ENCODE assay signal across 8 mouse cellular contexts in genomic region chr3:135521963-135522362, GRCm38 (mm10). TPM values are rescaled to one million over a fixed set of nuclear protein-coding genes. Genes with fewer than 3 reads are reported as not detected.
DNase-seq lines count a peak whose midpoint lies in the region; ATAC-seq and TF ChIP-seq lines count a peak whose summit lies in the region.

No protein-coding gene starts in this region.

- TF ChIP-seq POLR2A in bone marrow macrophage, adult 2 months (IDR thresholded peaks at IDR 0.05; ENCODE audit: borderline replicate concordance, low read depth, low read length) = no peak

- TF ChIP-seq CTCF in E14TG2a.4 (conservative IDR thresholded peaks at IDR 0.05; ENCODE audit: low read length) = no peak
- TF ChIP-seq CTCF in bone marrow macrophage, adult 2 months (IDR thresholded peaks at IDR 0.05; ENCODE audit: low read depth, low read length) = no peak

- no peak overlapping the region for H3K4me2 ChIP-seq in forebrain, embryonic 13.5 days
- H3K4me2 ChIP-seq in forebrain, embryonic 15.5 days (replicated peaks) = no peak overlapping the region

- peak overlapping the region; percentile 98 for H3K27ac ChIP-seq in bone marrow macrophage, adult 2 months (ENCODE audit: insufficient read depth, low read depth, low read length)
- H3K27ac ChIP-seq in forebrain, embryonic 13.5 days = no peak overlapping the region
- H3K27ac ChIP-seq in forebrain, embryonic 15.5 days (replicated peaks) = no peak overlapping the region

- peaks cover 37% of the 10 kb centered on the region for H3K36me3 ChIP-seq in E14TG2a.4 (ENCODE audit: insufficient read depth, low read length)
- no peaks in the 10 kb centered on the region for H3K36me3 ChIP-seq in forebrain, embryonic 13.5 days (ENCODE audit: poor library complexity, severe bottlenecking)
- H3K36me3 ChIP-seq in forebrain, embryonic 15.5 days = no peaks in the 10 kb centered on the region

- DNase-seq in heart, adult 8-10 months (ENCODE audit: low spot score) = peak; percentile 95
- peak; percentile 71 for DNase-seq in kidney, postnatal 14 days

- no peaks in the 10 kb centered on the region for H3K9me3 ChIP-seq in E14TG2a.4 (ENCODE audit: low read length)
- no peaks in the 10 kb centered on the region for H3K9me3 ChIP-seq in forebrain, embryonic 13.5 days (replicated peaks)
- no peaks in the 10 kb centered on the region for H3K9me3 ChIP-seq in forebrain, embryonic 15.5 days

- H3K27me3 ChIP-seq in E14TG2a.4 (ENCODE audit: insufficient read depth, low read length) = no peaks in the 10 kb centered on the region
- H3K27me3 ChIP-seq in forebrain, embryonic 13.5 days = no peaks in the 10 kb centered on the region
- H3K27me3 ChIP-seq in forebrain, embryonic 15.5 days = no peaks in the 10 kb centered on the region

- ATAC-seq in monocyte, adult 5-6 weeks (replicated peaks; ENCODE audit: insufficient number of reproducible peaks, low FRiP score, low TSS enrichment, poor library complexity, severe bottlenecking) = 0 out of 2 replicates have a peak, but pooled peaks have one; percentile 12
- ATAC-seq in CD4-positive, CD25-positive, alpha-beta regulatory T cell, adult 4 months = no peak
- ATAC-seq in forebrain, embryonic 13.5 days = no peak
- no peak for ATAC-seq in forebrain, embryonic 15.5 days (replicated peaks)

- H3K9ac ChIP-seq in forebrain, embryonic 13.5 days = no peak overlapping the region
- no peak overlapping the region for H3K9ac ChIP-seq in forebrain, embryonic 15.5 days (replicated peaks)

- 74% methylated on average over 4 of the region's 4 CpGs for WGBS in forebrain, embryonic 13.5 days
- WGBS in forebrain, embryonic 15.5 days = 77% methylated on average over 4 of the region's 4 CpGs

- peaks cover 69% of the 10 kb centered on the region for H3K4me1 ChIP-seq in E14TG2a.4 (replicated peaks; ENCODE audit: low read depth, low read length)
- peaks cover 59% of the 10 kb centered on the region for H3K4me1 ChIP-seq in bone marrow macrophage, adult 2 months (ENCODE audit: control insufficient read depth, insufficient read depth, low read length)
- H3K4me1 ChIP-seq in forebrain, embryonic 13.5 days = peaks cover 6% of the 10 kb centered on the region; the same call in 1 of the 2 replicates
- no peaks in the 10 kb centered on the region for H3K4me1 ChIP-seq in forebrain, embryonic 15.5 days

- peak overlapping the region; percentile 69 for H3K4me3 ChIP-seq in E14TG2a.4 (replicated peaks; ENCODE audit: low read length)
- H3K4me3 ChIP-seq in bone marrow macrophage, adult 2 months (ENCODE audit: insufficient read depth, low read length) = peak overlapping the region; percentile 39
- H3K4me3 ChIP-seq in forebrain, embryonic 13.5 days = no peak overlapping the region
- no peak overlapping the region for H3K4me3 ChIP-seq in forebrain, embryonic 15.5 days

RNA-seq across cellular contexts. Expression of gene Manba, which starts 36.6 kb away (rescaled TPM):
- polyA plus RNA-seq in bone marrow macrophage, adult 2 months (2012; ENCODE audit: insufficient read depth, insufficient read length, missing spikeins) = 37.4 and 38.8 TPM in 2 replicates
- 10 to 100 TPM; 15.8 to 19.3 (median 16.8) TPM for total RNA-seq in heart, adult 8-10 months (2022)
- 41.5 to 56.4 TPM (median 47.4 TPM) in 3 replicates for total RNA-seq in monocyte, adult 5-6 weeks (2017)
- polyA plus RNA-seq in CD4-positive, CD25-positive, alpha-beta regulatory T cell, adult 4 months (2017; shearing (Covaris generic)) = 10 to 100 TPM; 22.4 to 32.8 TPM
- 2.8 and 3.1 TPM in 2 replicates for polyA plus RNA-seq in forebrain, embryonic 13.5 days (2015; fragmentation: Nextera tagmentation; extraction: Ambion mirVana)
- 3.3 and 3.9 TPM in 2 replicates for polyA plus RNA-seq in forebrain, embryonic 15.5 days (2015; fragmentation: Nextera tagmentation; extraction: Ambion mirVana)

Comparison
In these comparisons a context has a peak if more than half of its experiments do, and no peak if none do; other contexts are left out.
1. H3K4me3 ChIP-seq: peak in E14TG2a.4 (single experiment) and bone marrow macrophage, adult 2 months (single experiment); none in forebrain, embryonic 13.5 days (single experiment) and forebrain, embryonic 15.5 days (single experiment).